Mouse (Mus musculus): ENCODE measurements around the gene Thsd4.
"Not testable (repeated sequence)": the region's sequence is repeated elsewhere in the genome, so short reads cannot be mapped to it uniquely, and the experiment has no call there.

Thsd4 gene

DNA sequence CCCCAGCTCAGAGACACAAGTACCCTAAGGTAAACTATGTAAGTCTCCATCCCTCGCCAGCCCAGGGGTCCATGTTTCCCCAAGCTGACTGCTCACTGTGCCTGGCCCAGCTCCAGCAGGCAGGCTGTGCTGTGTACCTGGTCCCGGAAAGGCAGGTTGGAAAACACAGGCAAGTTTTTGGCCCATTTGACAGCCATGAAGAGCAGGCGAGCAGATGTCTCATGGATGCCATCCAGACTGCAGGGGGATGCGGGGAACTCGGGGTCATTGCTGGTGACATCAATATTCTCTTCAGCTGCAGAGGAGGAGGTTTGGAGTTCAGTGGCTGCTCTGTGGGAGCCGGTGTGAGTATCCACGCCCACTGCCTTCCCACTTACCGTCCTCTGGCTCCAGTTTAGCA, 573.6 kb downstream of the Thsd4 start:
- no peak for DNase-seq (ENCODE audit: low read depth, low spot score)

DNA sequence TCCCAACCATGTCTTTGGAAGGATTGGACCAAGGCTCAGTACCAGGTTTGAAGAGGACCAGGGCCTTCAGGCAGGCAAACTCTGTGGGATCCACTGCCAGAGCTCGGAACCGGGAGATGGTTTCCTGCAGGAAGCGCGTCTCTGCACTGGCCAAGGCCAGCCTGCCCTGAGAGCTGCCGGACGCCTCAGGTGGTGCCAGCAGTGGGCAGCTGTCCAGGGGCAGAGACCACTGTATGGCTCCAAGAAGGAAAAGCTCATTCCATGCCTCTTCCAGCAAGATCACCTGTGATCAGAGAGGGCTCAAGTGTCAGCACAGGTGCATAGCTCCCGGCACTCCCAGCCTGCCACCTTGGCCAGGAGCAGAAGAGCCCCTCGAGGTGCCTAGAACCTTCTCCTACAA, 574.6 kb downstream of the Thsd4 start:
- DNase-seq (ENCODE audit: low read depth, low spot score) = no peak

DNA sequence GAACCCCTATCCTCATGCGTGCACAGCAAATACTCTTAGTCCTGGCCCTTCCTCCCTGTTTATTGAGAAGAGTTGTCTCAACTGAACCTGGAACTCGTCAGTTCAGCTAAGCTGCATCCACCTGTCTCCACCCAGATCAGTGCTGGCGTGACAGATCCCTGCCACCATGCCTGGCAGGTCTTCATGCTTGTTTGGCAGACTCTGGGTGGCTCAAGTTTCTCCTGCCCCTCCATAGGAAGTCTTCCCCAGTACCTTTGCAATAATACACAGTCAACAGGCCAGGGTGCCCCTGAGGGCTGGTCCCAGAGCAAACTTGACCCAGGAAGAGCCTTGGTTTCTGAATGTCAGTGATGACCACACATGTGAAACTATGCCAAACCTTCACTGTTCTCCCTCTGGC, 576.6 kb downstream of the Thsd4 start:
- no peak for DNase-seq (ENCODE audit: low read depth, low spot score)

DNA sequence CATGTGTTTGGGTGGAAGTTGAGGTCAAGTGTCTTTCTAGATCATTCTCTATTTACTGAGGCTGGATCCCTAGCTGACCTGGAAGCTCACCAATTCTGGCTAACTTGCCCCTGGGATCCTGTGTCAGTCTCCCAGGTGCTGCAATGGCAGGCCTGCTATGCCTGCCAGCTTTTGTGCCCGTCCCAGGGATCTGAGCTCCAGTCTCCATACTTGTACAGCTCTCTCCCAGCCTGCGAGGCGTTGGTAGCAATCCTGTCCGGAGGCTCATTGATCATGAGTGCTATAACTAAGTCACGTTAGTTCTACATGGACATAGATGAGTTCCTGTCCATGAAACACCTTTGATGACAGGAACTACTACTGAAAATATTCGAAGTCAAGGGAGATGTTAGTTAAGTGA, 578.0 kb downstream of the Thsd4 start:
- no peak for DNase-seq (ENCODE audit: low read depth, low spot score)

DNA sequence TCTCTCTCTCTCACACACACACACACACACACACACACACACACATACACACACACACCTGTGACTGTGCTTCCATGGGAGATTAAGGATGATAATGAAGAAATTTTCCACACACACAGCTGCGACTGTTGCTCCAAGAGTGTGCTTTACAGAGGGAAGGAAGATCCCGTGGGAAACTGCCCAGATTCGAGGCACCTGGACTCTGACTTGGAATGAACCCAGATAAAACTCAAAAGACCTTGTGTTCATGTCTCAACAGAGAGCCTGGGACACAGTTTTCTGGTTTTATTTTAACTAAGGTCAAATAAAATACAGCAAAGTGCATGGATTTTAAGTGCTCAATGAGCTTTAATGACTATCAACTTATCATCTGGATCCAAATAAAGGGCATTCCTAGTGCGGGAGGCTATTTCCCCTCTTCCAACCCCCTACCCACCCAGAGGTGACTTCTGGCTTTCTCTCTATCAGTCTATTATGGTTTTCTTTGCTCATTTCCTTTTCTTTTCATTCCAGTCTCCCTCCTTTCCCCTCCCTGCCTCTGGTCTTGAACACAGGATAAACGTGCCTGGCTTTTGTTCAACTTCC, 579.3 kb downstream of the Thsd4 start:
- DNase-seq (ENCODE audit: low read depth, low spot score) = no peak

DNA sequence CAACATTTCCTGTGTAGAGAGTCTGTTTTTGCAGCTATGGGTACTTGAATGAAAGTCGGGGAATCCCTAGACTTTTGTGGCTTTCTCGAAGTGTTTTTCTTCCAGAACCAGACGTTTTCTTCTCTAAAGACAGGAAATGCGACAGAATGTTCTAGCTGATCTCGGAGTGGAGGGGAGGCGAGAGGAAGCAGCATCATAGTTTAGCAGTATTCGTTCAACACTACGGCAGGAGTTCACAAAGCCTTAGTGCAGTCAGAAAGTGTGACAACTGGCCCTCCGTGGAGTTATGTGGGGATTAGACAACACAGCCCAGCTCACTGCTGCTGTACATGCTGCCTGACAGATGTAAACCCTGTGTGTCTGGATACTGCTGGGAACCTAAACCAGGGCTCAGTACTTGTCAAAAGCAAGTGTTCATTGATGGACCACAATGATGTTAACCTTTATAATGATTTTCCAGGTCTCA, 579.9 kb downstream of the Thsd4 start:
- no peak for DNase-seq (ENCODE audit: low read depth, low spot score)

DNA sequence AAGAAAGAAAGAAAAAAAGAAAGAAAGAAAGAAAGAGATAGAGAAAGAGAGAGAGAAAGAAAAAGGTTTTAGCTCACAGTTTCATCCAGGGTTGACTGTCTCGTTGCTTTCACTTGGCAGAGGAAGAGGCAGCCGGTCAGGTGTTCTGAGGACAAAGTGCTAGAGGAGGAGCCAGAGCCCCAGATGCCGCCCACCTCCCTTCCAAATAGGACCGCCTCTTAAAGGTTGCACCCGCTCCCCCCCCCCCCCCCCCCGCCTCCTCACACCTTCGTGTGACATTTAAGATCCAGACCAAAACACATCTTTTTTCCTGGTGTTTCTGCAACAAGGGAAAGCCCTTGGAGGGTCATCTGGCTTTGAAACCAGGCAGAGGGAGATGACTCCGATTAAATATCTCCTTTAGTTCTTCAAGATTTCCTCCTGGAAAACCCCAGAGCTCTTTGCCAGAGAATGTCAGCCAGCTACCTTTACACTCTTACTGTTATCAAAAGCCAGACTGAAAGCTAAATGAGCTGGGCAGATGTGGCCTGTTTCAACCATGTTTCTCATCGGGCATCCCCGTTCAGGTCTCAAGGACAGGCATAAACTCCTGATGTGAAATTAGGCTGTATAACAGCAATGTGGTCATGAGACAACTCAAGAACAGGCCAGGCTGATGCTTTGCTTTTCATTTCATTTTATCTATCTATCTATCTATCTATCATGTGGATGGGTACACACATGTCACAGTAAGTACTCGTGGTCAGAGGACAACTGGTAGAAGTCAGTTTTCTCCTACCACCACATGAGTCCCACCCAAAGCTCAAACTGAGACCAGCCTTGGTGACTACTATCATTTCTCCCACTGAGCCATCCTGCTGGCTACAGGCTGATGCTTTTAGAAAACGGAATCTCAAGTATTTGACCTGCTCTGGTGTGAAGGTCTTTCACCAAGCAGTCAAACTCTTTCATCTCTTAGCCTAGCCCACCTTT, 580.6 kb downstream of the Thsd4 start:
- no peak for DNase-seq (ENCODE audit: low read depth, low spot score)

DNA sequence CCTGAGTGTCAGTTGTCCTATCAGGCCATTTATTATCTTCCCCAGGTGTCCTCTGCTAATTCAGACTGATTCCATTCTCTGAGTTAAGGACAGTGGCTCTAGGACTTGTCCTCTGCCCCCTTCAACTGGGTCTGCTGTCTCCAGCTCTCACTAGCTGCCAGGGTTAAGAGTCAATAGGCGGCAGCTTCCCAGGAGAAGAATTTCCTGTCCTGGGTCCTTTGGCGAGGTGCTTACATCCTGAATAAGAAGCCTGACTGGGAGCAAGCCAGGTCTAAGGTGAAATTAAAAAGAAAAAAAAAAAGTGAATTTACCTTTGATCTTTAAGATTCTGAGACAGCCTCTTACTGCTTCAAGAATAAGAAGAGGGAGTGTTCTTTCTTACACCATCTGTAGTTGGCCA, 582.2 kb downstream of the Thsd4 start:
- DNase-seq (ENCODE audit: low read depth, low spot score) = no peak

DNA sequence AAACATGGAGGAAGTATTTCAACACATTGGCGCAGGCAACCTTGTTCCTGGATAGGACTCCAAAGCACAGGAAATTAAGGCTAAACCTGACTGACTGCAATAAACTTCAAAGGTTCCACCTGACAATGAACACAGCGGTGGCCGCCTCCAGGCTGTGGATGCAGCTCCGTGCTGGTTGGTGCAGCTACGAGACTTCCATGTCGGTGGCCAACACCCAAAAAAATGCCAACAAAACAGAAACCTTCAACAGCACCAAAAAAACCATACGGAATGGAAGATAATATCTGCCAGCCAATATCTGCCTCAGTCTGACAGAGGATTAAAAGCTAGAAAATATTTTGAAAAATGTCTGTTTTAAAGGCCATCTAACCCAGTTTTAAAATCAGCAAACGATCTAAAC, 583.3 kb downstream of the Thsd4 start:
- no peak for DNase-seq (ENCODE audit: low read depth, low spot score)

DNA sequence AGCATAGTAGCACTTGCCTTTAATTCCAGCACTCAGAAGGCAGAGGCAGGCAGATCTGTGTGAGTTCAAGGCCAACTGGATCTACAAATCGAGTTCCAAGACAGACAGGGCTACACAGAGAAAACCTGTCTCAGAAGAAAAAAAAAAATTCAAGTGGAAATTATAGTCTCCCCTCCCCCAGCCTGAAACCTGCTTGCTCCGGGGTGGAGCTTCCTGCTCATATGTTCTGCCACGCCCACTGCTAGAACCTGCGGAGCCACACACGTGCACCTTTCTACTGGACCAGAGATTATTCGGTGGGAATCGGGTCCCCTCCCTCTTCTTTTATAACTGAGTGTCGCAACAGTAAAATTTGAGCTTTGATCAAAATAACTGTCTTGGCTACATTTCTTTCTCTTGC, 586.0 kb downstream of the Thsd4 start:
- DNase-seq (ENCODE audit: low read depth, low spot score) = not testable (repeated sequence)

DNA sequence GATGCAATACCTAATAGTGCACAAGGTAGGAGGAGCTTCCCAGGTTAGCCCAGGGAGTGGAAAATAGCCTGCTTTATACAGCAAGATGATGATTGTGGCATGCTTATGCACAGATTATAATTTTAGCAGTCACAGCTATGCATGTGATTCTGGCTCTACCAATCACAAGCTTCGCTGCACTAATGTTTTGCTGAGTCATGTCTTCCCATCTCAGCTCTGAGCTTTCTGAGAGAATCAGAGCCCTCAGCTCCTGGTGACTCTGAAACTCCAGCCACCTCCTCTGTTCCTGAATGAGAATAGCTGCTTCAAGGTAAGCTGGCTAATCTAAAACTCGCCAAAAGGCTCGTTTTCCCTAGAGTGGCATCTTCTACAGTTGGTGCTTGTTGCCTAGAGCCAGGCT, 591.6 kb downstream of the Thsd4 start:
- DNase-seq (ENCODE audit: low read depth, low spot score) = peak; percentile 15
